Mouse (Mus musculus): Measurements from ENCODE around the gene Edar. TPM values are rescaled to one million over a fixed set of nuclear protein-coding genes. Genes with fewer than 3 reads are reported as not detected.
"Not testable (repeated sequence)": the region's sequence is repeated elsewhere in the genome, so short reads cannot be mapped to it uniquely, and the experiment has no call there.

Edar gene
- polyA plus RNA-seq (2012): not detected in 2 replicates

DNA sequence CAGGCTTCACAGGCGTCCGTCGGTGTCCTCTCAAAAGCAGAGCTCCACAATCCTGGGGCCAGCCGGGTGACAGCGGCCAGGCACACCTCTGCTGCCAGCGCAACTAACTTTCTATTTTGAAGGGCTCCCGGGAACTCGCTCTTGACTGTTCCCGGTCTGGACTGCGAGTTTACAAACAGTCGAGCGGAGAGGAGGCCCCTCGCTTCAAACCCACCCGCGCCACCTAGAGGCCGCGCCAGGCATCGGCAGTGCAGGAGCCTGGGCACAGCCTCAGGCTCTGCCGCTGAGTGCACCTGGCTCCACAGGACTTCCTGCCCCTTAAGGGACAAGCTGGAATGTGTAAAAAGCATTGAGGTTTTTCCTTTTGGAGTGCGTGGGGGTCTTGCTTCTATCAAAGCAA lies at the start of gene Edar:
Edar (minus strand) TSS at position 122 of the 400 bp plus-strand sequence.
- Histone ChIP-seq H3K9me3 (ENCODE audit: control insufficient read depth, low read length) (no peaks in the 10 kb centered on the region), H3K4me1 (ENCODE audit: control insufficient read depth) (no peaks in the 10 kb centered on the region; the same call in 1 of the 2 replicates), H3K4me3 (replicated peaks) (no peak within 1 kb of the TSS), H3K36me3 (ENCODE audit: control insufficient read depth) (no peaks in the 10 kb centered on the region), H3K27me3 (ENCODE audit: control insufficient read depth) (peaks cover 2% of the 10 kb centered on the region; the same call in 1 of the 2 replicates)
- TF ChIP-seq TAL1 (IDR thresholded peaks at IDR 0.05; ENCODE audit: low read length) (no peak), GATA1 (IDR thresholded peaks at IDR 0.05; ENCODE audit: low read length) (no peak)

DNA sequence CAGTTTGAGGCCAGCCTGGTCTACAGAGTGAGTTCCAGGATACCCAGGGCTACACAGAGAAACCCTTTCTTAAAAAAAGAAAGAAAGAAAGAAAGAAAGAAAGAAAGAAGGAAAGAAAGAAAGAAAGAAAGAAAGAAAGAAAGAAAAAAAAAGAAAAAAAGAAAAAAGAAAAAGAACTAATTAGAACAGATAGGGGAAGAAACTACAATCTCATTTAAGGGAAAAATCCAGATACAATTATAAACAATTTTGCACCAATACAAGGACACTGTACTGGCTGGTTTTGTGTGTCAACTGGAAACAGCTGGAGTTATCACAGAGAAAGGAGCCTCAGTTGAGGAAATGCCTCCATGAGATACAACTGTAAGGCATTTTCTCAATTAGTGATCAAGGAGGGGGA lies 42.7 kb upstream of the Edar start, which contains the start of gene Gm17542:
Gm17542 (minus strand) TSS at position 101 of the 400 bp plus-strand sequence.
- not testable (repeated sequence) for H3K9me3 ChIP-seq (ENCODE audit: control insufficient read depth, low read length); H3K36me3 ChIP-seq (ENCODE audit: control insufficient read depth); H3K27me3 ChIP-seq (ENCODE audit: control insufficient read depth); H3K4me1 ChIP-seq (ENCODE audit: control insufficient read depth); H3K4me3 ChIP-seq (replicated peaks)

DNA sequence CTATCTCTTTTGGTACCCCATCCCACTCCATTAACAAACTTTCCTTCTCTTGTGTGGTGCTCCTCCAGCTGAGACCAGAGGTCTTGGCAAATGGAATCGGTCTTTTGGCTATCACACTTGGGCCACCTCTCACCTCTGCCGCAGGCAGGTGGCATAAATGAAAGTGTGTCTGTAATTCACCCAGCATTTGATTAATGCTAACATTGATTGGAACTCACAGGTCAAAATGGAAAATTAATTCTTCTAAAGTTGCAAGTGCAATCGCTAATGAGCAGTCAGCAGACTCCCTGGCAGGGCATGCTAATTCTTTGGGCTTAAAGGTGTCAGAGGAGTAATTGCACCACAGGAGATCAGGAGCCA lies 39.3 kb upstream of the Edar start:
- peaks cover 5% of the 10 kb centered on the region for H3K9me3 ChIP-seq (ENCODE audit: control insufficient read depth, low read length)
- no peak for TF ChIP-seq TAL1 (IDR thresholded peaks at IDR 0.05; ENCODE audit: low read length)
- no peak for TF ChIP-seq GATA1 (IDR thresholded peaks at IDR 0.05; ENCODE audit: low read length)
- H3K4me1 ChIP-seq (ENCODE audit: control insufficient read depth): no peaks in the 10 kb centered on the region
- H3K36me3 ChIP-seq (ENCODE audit: control insufficient read depth): no peaks in the 10 kb centered on the region
- no peak overlapping the region for H3K4me3 ChIP-seq (replicated peaks)
- no peaks in the 10 kb centered on the region for H3K27me3 ChIP-seq (ENCODE audit: control insufficient read depth)

DNA sequence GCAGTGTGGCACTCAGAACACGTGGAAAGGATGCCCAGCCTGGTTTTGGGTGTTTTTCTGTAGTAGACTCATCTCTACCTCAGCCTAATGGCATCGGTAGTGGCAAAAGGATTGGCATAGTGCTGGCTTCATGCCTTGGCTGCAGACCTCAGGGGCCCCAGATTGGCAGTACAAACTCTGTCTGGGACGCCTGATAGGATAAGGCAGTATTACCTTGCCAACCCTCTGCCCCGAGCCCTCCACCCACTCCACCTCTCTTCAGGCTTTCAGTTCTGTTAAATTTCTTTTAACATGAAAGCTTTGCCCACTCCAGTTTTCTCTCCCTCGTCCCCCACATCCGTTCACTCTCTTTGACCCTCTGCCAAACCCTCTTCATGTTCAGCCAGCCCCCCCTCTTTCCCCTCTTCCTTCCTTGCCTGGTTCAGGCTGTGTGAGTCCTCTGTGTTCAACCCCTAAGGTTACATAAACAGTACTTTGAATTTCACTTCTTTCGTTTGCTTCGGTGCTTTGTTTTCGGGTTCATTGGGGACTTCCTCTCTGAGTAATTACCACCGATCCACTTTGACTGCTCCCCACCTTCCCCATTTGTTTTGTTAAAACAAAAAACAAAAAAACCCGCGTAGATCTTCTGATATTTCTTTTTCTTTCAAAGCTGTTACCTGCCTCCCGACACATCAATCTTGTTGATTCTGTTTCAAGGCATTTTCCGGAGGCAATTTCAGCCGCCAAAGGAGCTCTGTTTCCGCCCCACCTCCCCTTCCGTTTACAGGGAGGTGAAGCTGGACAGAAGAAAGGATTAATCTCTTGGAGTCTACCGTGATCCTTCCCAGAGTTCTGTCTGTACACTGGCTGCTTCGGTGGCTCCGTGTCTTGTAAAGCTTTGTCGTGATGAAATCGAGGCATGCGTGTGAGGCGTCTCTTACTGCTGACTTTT lies 38.7 kb upstream of the Edar start:
- H3K36me3 ChIP-seq (ENCODE audit: control insufficient read depth): no peaks in the 10 kb centered on the region
- no peaks in the 10 kb centered on the region for H3K4me1 ChIP-seq (ENCODE audit: control insufficient read depth)
- H3K9me3 ChIP-seq (ENCODE audit: control insufficient read depth, low read length): peaks cover 8% of the 10 kb centered on the region
- no peak for TF ChIP-seq GATA1 (IDR thresholded peaks at IDR 0.05; ENCODE audit: low read length)
- no peak for TF ChIP-seq TAL1 (IDR thresholded peaks at IDR 0.05; ENCODE audit: low read length)
- H3K27me3 ChIP-seq (ENCODE audit: control insufficient read depth): no peaks in the 10 kb centered on the region
- H3K4me3 ChIP-seq (replicated peaks): no peak overlapping the region

DNA sequence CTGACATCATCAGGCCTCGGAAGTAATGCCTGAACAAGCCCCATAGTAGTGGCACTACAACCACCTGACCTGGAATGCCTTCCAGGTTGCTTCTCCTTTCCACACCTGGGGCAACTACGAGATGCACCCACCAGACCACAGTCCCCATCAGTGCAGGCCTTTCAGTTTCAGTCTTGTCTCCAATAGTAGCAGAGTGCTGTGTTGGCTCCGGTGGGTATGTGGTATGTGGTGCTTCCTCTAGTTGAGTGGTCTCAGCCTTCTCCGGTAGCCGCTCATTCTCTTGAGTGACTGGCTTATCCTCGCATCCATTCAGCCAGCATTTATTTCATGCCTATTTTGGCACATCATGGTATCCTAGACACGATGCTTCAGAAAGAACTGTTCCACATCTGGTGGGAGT lies 37.8 kb upstream of the Edar start:
- Histone ChIP-seq H3K4me1 (ENCODE audit: control insufficient read depth) (no peaks in the 10 kb centered on the region), H3K27me3 (ENCODE audit: control insufficient read depth) (no peaks in the 10 kb centered on the region), H3K4me3 (replicated peaks) (no peak overlapping the region), H3K36me3 (ENCODE audit: control insufficient read depth) (no peaks in the 10 kb centered on the region), H3K9me3 (ENCODE audit: control insufficient read depth, low read length) (peaks cover 8% of the 10 kb centered on the region)
- TF ChIP-seq GATA1 (IDR thresholded peaks at IDR 0.05; ENCODE audit: low read length): no peak

DNA sequence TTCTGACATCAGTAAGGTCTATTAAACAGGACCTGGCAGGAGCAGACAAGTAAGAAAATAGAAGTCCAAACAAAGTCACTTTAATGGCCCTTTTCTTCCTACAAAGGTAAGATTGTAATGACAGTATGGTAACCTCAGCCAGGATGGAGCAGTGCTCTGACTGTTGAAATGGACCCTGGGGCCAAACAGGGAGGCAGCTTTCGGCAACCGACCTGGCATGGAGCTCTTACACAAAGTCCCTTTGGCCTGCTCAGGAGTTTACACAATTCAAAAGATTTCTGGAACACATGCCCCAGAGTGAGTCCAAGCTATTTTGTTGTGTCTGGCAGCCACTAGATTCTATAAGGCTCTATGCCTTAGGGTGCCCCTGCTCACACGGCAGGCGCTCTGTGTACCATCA lies 33.6 kb upstream of the Edar start:
- no peak for TF ChIP-seq TAL1 (IDR thresholded peaks at IDR 0.05; ENCODE audit: low read length)
- TF ChIP-seq GATA1 (IDR thresholded peaks at IDR 0.05; ENCODE audit: low read length): no peak
- no peaks in the 10 kb centered on the region for H3K4me1 ChIP-seq (ENCODE audit: control insufficient read depth)
- peaks cover 11% of the 10 kb centered on the region for H3K9me3 ChIP-seq (ENCODE audit: control insufficient read depth, low read length)
- H3K27me3 ChIP-seq (ENCODE audit: control insufficient read depth): no peaks in the 10 kb centered on the region
- no peak overlapping the region for H3K4me3 ChIP-seq (replicated peaks)
- no peaks in the 10 kb centered on the region for H3K36me3 ChIP-seq (ENCODE audit: control insufficient read depth)

DNA sequence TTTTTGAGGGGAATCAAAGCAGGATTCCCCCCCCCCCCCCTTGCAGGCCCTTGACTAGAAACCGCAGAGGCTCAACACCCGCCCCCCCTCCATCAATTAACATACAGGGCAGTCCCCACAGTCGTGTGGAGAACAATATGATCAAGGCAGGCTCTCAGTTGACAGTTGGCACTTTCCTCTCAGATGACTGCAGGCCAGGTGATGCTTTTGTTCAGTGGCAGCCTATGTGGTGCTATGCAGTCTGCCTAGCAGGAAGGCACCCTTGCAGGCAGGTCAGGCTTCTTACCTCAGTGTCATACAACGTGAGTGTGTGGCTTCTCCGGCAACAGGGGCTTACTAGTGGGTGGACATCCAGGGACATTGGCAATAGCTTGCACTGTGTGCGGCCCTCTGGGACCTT lies 25.1 kb upstream of the Edar start:
- Histone ChIP-seq H3K27me3 (ENCODE audit: control insufficient read depth) (no peaks in the 10 kb centered on the region), H3K36me3 (ENCODE audit: control insufficient read depth) (no peaks in the 10 kb centered on the region), H3K9me3 (ENCODE audit: control insufficient read depth, low read length) (peaks cover 8% of the 10 kb centered on the region), H3K4me3 (replicated peaks) (no peak overlapping the region), H3K4me1 (ENCODE audit: control insufficient read depth) (no peaks in the 10 kb centered on the region)
- TF ChIP-seq GATA1 (IDR thresholded peaks at IDR 0.05; ENCODE audit: low read length): no peak
- no peak for TF ChIP-seq TAL1 (IDR thresholded peaks at IDR 0.05; ENCODE audit: low read length)

DNA sequence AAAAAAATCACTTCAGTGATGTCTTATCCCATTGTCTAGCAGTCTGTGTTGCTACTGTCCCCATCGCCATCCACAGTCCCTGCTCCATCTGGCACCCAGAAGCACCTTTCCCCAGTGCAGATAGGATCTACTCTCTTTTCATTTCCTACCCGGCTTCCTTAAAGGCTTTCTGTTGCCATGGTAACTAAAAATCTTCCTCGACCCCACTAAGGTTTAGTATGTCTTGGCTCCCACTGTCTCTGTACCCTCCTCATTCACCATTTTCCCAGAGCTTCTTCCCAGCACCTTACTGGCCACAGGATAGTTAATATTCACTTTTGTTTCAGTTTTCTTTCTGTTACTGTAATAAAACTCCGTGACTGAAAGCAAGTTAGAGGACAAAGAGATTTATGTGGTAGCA lies 24.7 kb upstream of the Edar start:
- H3K4me3 ChIP-seq (replicated peaks): no peak overlapping the region
- H3K4me1 ChIP-seq (ENCODE audit: control insufficient read depth): no peaks in the 10 kb centered on the region
- no peaks in the 10 kb centered on the region for H3K27me3 ChIP-seq (ENCODE audit: control insufficient read depth)
- no peaks in the 10 kb centered on the region for H3K36me3 ChIP-seq (ENCODE audit: control insufficient read depth)
- H3K9me3 ChIP-seq (ENCODE audit: control insufficient read depth, low read length): peaks cover 9% of the 10 kb centered on the region
- no peak for TF ChIP-seq GATA1 (IDR thresholded peaks at IDR 0.05; ENCODE audit: low read length)
- TF ChIP-seq TAL1 (IDR thresholded peaks at IDR 0.05; ENCODE audit: low read length): no peak

DNA sequence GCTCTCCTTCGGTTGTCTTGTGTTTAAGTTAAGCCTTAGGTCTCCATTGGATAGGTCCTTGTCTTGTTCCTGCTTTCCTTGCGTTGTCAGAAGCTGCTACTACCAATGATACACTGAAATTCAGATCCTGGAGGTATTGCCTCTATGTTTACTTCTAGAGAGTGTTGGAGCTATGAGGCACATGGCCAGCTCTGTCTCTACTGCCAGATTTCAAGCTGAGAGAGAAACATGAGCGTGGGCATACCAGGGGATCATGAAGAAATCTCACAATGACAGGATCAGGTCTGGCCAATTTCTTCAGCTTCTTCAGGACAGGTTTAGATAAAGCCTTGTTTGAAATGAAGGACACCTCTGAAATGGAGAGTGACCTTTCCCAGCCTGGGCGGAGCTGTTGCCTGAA lies 23.5 kb upstream of the Edar start:
- Histone ChIP-seq H3K9me3 (ENCODE audit: control insufficient read depth, low read length) (peaks cover 7% of the 10 kb centered on the region; the same call in 1 of the 2 replicates), H3K4me1 (ENCODE audit: control insufficient read depth) (no peaks in the 10 kb centered on the region), H3K4me3 (replicated peaks) (no peak overlapping the region), H3K36me3 (ENCODE audit: control insufficient read depth) (no peaks in the 10 kb centered on the region), H3K27me3 (ENCODE audit: control insufficient read depth) (no peaks in the 10 kb centered on the region)
- no peak for TF ChIP-seq GATA1 (IDR thresholded peaks at IDR 0.05; ENCODE audit: low read length)
- no peak for TF ChIP-seq TAL1 (IDR thresholded peaks at IDR 0.05; ENCODE audit: low read length)
